Mouse (Mus musculus): Measurements from ENCODE around the gene Fbp2. TPM values are rescaled to one million over a fixed set of nuclear protein-coding genes. Genes with fewer than 3 reads are reported as not detected.
A peak's percentile ranks its signal among the peaks of the same experiment; 100 is the strongest.
"Not testable (repeated sequence)": the region's sequence is repeated elsewhere in the genome, so short reads cannot be mapped to it uniquely, and the experiment has no call there.

Fbp2 gene
- polyA plus RNA-seq, 1 experiment from 2014 or later, result 5.4 TPM

DNA sequence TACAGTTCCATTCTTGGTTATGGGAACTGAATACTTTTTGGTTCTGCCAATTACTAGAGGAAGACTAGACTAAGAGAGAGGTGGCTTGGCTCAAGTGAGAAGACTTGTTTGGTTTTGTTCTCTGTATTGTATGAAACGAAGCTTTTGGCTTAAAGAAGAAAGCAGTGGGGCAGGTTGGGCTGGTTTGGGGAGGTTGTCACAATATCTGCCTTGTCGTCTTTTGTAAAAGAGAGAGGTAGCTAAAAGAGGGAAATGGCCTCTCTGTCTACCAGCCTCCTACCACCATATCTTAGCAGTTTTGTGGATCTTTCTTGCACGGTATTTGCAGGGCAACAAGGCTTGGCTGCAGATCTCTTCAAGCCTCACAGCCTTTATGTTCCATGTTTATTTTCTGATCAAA lies 14.0 kb upstream of the Fbp2 start:
- no peak overlapping the region for H3K4me2 ChIP-seq (ENCODE audit: low read depth, low read length)
- H3K9ac ChIP-seq (ENCODE audit: low read depth, low read length), result no peak overlapping the region
- 0 out of 2 replicates have a peak, but pooled peaks cover 5% of the 10 kb centered on the region for H3K9me3 ChIP-seq (ENCODE audit: control insufficient read depth, low read length)
- no peaks in the 10 kb centered on the region for H3K4me1 ChIP-seq (ENCODE audit: control insufficient read depth, insufficient read depth, low read length)
- DNase-seq (ENCODE audit: low spot score) (peak; percentile 76), ATAC-seq (ENCODE audit: low read depth) (peak; percentile 67; the same call in 1 of the 2 replicates)
- H3K4me3 ChIP-seq (ENCODE audit: low read depth, low read length), result no peak overlapping the region
- WGBS, result 63% methylated on average over 3 of the region's 3 CpGs
- no peak overlapping the region; the same call in 1 of the 2 replicates for H3K27ac ChIP-seq (replicated peaks; ENCODE audit: low read depth, low read length)
- no peaks in the 10 kb centered on the region for H3K36me3 ChIP-seq (ENCODE audit: control insufficient read depth, insufficient read depth, low read length)
- no peaks in the 10 kb centered on the region for H3K27me3 ChIP-seq (replicated peaks; ENCODE audit: control insufficient read depth, insufficient read depth, low read length)

DNA sequence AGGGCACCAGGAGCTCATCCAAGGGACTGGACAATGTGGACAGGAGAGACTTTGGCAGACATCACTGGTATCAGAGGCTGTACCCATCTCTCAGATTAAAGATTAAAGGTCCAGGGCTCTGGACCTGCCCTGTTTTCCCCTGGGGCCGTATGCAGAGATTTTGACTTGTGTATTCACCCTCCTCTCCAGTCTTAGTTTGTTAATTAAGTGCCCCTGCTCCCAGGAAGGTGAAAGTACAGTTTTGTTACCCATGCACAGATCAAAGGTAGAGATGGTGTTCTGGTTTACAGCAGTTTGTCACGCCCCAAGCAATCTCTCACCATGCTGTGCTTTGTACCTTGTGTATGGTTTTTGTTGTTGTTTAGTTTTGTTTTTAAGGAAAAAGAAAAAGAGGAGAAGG lies 12.4 kb upstream of the Fbp2 start:
- Histone ChIP-seq H3K9me3 (ENCODE audit: control insufficient read depth, low read length) (0 out of 2 replicates have a peak, but pooled peaks cover 5% of the 10 kb centered on the region), H3K36me3 (ENCODE audit: control insufficient read depth, insufficient read depth, low read length) (no peaks in the 10 kb centered on the region), H3K4me1 (ENCODE audit: control insufficient read depth, insufficient read depth, low read length) (peaks cover 9% of the 10 kb centered on the region), H3K4me2 (ENCODE audit: low read depth, low read length) (no peak overlapping the region), H3K27me3 (replicated peaks; ENCODE audit: control insufficient read depth, insufficient read depth, low read length) (no peaks in the 10 kb centered on the region), H3K4me3 (ENCODE audit: low read depth, low read length) (no peak overlapping the region), H3K27ac (replicated peaks; ENCODE audit: low read depth, low read length) (no peak overlapping the region), H3K9ac (ENCODE audit: low read depth, low read length) (no peak overlapping the region)
- no peak for ATAC-seq (ENCODE audit: low read depth)
- DNase-seq (ENCODE audit: low spot score), result no peak
- 85% methylated on average over 2 of the region's 2 CpGs for WGBS

DNA sequence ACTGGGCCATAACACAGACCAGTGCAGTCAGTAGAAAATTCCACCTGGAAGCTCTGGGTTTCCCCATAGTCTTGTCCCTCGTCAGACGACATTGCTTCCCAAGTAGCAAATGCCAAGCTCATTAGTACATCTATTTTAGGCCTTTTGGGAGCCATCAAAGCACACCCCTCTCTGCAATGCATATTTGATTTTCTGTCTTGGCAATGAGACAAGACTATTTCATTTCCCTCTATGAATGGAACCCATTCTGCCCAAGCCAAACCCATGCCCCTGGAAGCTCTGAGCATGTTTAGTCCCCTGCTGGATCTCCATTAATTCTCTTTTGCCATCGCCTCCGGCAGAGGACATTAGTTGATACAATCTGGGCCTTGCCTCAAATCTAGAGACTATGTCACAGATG lies 8.6 kb upstream of the Fbp2 start:
- DNase-seq (ENCODE audit: low spot score) (peak; percentile 61), ATAC-seq (ENCODE audit: low read depth) (no peak)
- whole genome bisulfite sequencing, result 48% methylated on average over 4 of the region's 4 CpGs

DNA sequence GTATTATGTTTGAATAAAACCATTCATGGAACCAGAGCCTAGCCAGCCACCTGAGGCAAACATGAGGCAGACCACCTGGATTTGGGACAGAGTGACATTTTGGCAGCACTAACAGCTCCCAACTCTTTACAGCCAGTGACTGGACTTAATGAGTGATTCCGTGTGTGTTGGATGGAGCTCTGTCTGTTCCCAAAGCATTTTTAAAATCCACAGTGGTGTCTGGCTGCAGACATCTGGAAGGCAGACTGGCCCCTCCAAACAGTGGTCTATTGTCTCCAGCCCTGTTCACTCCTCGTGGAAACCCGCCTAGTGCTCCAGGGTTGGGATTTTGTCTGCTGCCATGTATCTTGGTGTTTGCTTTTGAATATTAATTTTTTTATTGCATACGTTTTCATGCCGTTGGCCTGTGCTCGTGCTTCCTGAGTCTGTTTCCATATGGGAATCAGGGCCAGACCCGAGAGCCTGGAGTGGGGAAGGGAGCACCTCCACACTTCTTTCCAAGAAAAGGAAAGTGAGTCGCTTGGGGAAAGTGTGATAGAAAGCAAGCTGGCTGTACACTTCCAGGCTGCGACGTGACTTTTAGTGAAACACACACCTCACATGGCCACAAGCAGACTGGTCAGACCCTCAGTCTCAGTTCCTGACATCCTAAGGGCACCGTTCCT lies 7.6 kb upstream of the Fbp2 start:
- WGBS, result 36% methylated on average over 11 of the region's 11 CpGs
- Histone ChIP-seq H3K4me1 (ENCODE audit: control insufficient read depth, insufficient read depth, low read length) (peaks cover 16% of the 10 kb centered on the region), H3K4me2 (ENCODE audit: low read depth, low read length) (no peak overlapping the region), H3K9me3 (ENCODE audit: control insufficient read depth, low read length) (no peaks in the 10 kb centered on the region), H3K9ac (ENCODE audit: low read depth, low read length) (no peak overlapping the region), H3K36me3 (ENCODE audit: control insufficient read depth, insufficient read depth, low read length) (no peaks in the 10 kb centered on the region), H3K4me3 (ENCODE audit: low read depth, low read length) (no peak overlapping the region), H3K27me3 (replicated peaks; ENCODE audit: control insufficient read depth, insufficient read depth, low read length) (no peaks in the 10 kb centered on the region), H3K27ac (replicated peaks; ENCODE audit: low read depth, low read length) (peak overlapping the region; percentile 82)
- DNase-seq (ENCODE audit: low spot score), result peak; percentile 87
- peak; percentile 83 for ATAC-seq (ENCODE audit: low read depth)

More for the DNA sequence above, 8.6 kb upstream of the Fbp2 start:
- Histone ChIP-seq H3K4me1 (ENCODE audit: control insufficient read depth, insufficient read depth, low read length) (peaks cover 16% of the 10 kb centered on the region), H3K4me3 (ENCODE audit: low read depth, low read length) (no peak overlapping the region), H3K9ac (ENCODE audit: low read depth, low read length) (no peak overlapping the region), H3K9me3 (ENCODE audit: control insufficient read depth, low read length) (no peaks in the 10 kb centered on the region), H3K36me3 (ENCODE audit: control insufficient read depth, insufficient read depth, low read length) (no peaks in the 10 kb centered on the region), H3K27ac (replicated peaks; ENCODE audit: low read depth, low read length) (peak overlapping the region; percentile 82; the same call in 1 of the 2 replicates), H3K4me2 (ENCODE audit: low read depth, low read length) (no peak overlapping the region), H3K27me3 (replicated peaks; ENCODE audit: control insufficient read depth, insufficient read depth, low read length) (no peaks in the 10 kb centered on the region)

DNA sequence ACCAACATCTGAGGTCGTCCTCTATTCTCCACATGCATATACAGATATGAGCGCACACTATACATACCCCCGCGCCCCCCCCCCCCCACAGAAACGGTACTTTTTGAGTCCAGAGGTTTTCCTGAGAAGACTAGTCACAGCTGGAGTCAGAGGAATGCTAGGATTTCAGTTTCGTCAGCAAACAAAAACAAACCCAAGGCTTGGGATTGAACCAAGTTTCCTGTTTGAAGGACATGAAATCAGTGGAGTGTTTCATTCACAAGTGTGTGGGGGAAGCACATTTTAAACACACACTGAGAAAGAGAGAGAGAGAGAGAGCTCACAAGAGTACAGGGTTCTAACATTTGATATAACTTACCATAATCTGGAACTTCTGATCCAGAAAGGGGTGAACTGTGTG lies 5.5 kb upstream of the Fbp2 start:
- Histone ChIP-seq H3K4me3 (ENCODE audit: low read depth, low read length) (no peak overlapping the region), H3K27ac (replicated peaks; ENCODE audit: low read depth, low read length) (no peak overlapping the region), H3K9ac (ENCODE audit: low read depth, low read length) (no peak overlapping the region), H3K4me2 (ENCODE audit: low read depth, low read length) (no peak overlapping the region), H3K27me3 (replicated peaks; ENCODE audit: control insufficient read depth, insufficient read depth, low read length) (no peaks in the 10 kb centered on the region), H3K4me1 (ENCODE audit: control insufficient read depth, insufficient read depth, low read length) (peaks cover 16% of the 10 kb centered on the region), H3K9me3 (ENCODE audit: control insufficient read depth, low read length) (no peaks in the 10 kb centered on the region), H3K36me3 (ENCODE audit: control insufficient read depth, insufficient read depth, low read length) (no peaks in the 10 kb centered on the region)
- 63% methylated on average over 6 of the region's 6 CpGs for WGBS
- ATAC-seq (ENCODE audit: low read depth) (no peak), DNase-seq (ENCODE audit: low spot score) (no peak)

DNA sequence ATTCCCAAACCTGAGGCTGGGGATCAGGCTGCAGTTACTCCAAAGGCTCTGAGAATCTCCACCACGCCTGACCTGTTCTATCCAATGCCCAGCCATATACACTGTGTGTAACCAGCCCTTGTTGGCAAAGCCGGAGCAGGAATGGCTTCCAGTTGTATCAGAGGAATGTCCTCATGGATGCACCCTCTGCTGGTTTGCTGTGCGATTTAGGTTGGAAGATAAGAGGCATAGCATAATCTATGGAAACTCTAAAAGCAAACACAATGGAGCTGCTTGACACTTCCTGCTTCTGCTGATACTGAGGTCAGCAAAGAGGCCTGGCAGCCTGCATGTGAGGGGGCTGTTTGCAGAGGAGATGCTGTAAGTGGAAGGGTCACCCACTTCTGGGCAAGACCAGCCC lies 4.7 kb upstream of the Fbp2 start:
- H3K9me3 ChIP-seq (ENCODE audit: control insufficient read depth, low read length), result no peaks in the 10 kb centered on the region
- ATAC-seq (ENCODE audit: low read depth) (no peak), DNase-seq (ENCODE audit: low spot score) (no peak)
- H3K9ac ChIP-seq (ENCODE audit: low read depth, low read length), result no peak overlapping the region
- 81% methylated on average over 3 of the region's 3 CpGs for WGBS
- no peak overlapping the region for H3K4me3 ChIP-seq (ENCODE audit: low read depth, low read length)
- no peak overlapping the region for H3K27ac ChIP-seq (replicated peaks; ENCODE audit: low read depth, low read length)
- no peaks in the 10 kb centered on the region for H3K36me3 ChIP-seq (ENCODE audit: control insufficient read depth, insufficient read depth, low read length)
- peaks cover 16% of the 10 kb centered on the region for H3K4me1 ChIP-seq (ENCODE audit: control insufficient read depth, insufficient read depth, low read length)
- no peak overlapping the region for H3K4me2 ChIP-seq (ENCODE audit: low read depth, low read length)
- no peaks in the 10 kb centered on the region for H3K27me3 ChIP-seq (replicated peaks; ENCODE audit: control insufficient read depth, insufficient read depth, low read length)

DNA sequence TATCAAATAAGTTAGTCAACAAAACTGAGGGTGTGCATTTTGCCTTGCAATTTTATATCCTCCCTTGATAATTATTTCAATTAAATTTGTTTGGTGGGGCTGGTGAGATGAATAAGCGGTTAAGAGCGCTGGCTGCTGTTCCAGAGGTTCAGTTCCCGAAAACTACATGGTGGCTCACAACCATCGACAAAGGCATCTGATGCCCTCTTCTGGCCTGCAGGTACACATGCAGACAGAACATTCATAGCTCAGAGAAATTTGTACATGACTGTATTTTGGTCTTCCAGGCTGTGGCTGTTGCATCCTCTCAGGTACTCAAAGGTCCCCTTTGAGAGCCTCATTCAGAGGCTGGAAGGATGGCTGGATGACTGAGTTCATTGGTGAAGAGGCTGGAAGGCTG lies 1.8 kb upstream of the Fbp2 start:
- 94% methylated on average over 4 of the region's 4 CpGs for WGBS
- no peak overlapping the region for H3K4me2 ChIP-seq (ENCODE audit: low read depth, low read length)
- H3K9ac ChIP-seq (ENCODE audit: low read depth, low read length), result no peak overlapping the region
- no peaks in the 10 kb centered on the region for H3K9me3 ChIP-seq (ENCODE audit: control insufficient read depth, low read length)
- no peak for ATAC-seq (ENCODE audit: low read depth)
- H3K4me1 ChIP-seq (ENCODE audit: control insufficient read depth, insufficient read depth, low read length), result peaks cover 6% of the 10 kb centered on the region; the same call in 1 of the 2 replicates
- H3K27ac ChIP-seq (replicated peaks; ENCODE audit: low read depth, low read length), result no peak overlapping the region
- no peak overlapping the region for H3K4me3 ChIP-seq (ENCODE audit: low read depth, low read length)
- DNase-seq (ENCODE audit: low spot score), result no peak
- no peaks in the 10 kb centered on the region for H3K36me3 ChIP-seq (ENCODE audit: control insufficient read depth, insufficient read depth, low read length)
- no peaks in the 10 kb centered on the region for H3K27me3 ChIP-seq (replicated peaks; ENCODE audit: control insufficient read depth, insufficient read depth, low read length)

DNA sequence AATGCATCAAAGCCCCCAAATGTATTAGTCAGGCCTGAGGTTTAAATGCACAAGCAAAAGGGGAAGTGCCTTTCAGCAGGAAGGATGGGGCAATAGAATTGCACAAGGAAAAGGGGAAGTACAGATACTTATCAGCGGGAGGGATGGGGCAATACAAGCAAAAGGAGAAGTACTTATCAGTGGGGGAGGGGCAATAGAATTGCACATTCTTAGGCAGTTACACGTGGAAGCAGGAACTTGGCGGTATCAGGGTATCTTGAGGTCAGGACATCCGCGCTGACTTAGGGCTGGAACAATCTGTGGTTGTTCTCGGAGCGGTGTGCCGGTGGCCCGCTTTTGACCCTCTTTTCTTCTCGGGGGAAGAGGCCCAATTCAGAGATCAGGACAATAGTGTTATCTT lies 1.0 kb upstream of the Fbp2 start:
- not testable (repeated sequence) for H3K4me3 ChIP-seq (ENCODE audit: low read depth, low read length); H3K27ac ChIP-seq (replicated peaks; ENCODE audit: low read depth, low read length); ATAC-seq (ENCODE audit: low read depth); H3K4me1 ChIP-seq (ENCODE audit: control insufficient read depth, insufficient read depth, low read length); H3K27me3 ChIP-seq (replicated peaks; ENCODE audit: control insufficient read depth, insufficient read depth, low read length); H3K9ac ChIP-seq (ENCODE audit: low read depth, low read length); H3K4me2 ChIP-seq (ENCODE audit: low read depth, low read length); DNase-seq (ENCODE audit: low spot score); H3K36me3 ChIP-seq (ENCODE audit: control insufficient read depth, insufficient read depth, low read length); H3K9me3 ChIP-seq (ENCODE audit: control insufficient read depth, low read length)
- WGBS, result 76% methylated on average over 10 of the region's 10 CpGs

DNA sequence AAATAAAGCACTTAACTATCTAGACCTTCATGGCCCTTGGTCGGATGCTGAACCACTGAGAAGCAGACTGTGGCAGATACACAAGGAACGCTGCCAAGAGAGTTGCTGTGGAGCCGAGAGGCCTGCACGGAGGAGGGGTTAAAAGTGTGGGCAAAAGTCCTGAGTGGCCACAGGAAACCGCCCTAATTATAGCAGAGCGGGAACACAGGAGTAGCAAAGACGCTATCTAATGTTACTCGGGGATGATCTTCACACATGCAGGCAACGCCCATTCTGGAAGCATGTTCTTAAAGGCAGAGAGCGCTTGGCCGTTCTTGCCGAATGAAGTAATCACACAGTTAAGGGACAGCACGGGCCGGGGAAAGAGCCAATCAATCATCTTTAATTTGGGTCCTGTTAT lies 1.4 kb downstream of the Fbp2 start:
- H3K27ac ChIP-seq (replicated peaks; ENCODE audit: low read depth, low read length), result no peak overlapping the region
- no peak overlapping the region for H3K4me2 ChIP-seq (ENCODE audit: low read depth, low read length)
- no peak for DNase-seq (ENCODE audit: low spot score)
- no peak overlapping the region for H3K4me3 ChIP-seq (ENCODE audit: low read depth, low read length)
- H3K4me1 ChIP-seq (ENCODE audit: control insufficient read depth, insufficient read depth, low read length), result no peaks in the 10 kb centered on the region
- WGBS, result 86% methylated on average over 14 of the region's 14 CpGs
- H3K36me3 ChIP-seq (ENCODE audit: control insufficient read depth, insufficient read depth, low read length), result no peaks in the 10 kb centered on the region
- no peaks in the 10 kb centered on the region for H3K27me3 ChIP-seq (replicated peaks; ENCODE audit: control insufficient read depth, insufficient read depth, low read length)
- no peak for ATAC-seq (ENCODE audit: low read depth)
- H3K9ac ChIP-seq (ENCODE audit: low read depth, low read length), result no peak overlapping the region
- H3K9me3 ChIP-seq (ENCODE audit: control insufficient read depth, low read length), result no peaks in the 10 kb centered on the region
